Mouse (Mus musculus) brain, embryonic 14.5 days (tissue): Measurements from ENCODE around the gene Bloc1s3. TPM values are rescaled to one million over a fixed set of nuclear protein-coding genes. Genes with fewer than 3 reads are reported as not detected.
"Not testable (repeated sequence)": the region's sequence is repeated elsewhere in the genome, so short reads cannot be mapped to it uniquely, and the experiment has no call there.

Experiments
- DNase-seq: peaks from one replicate; pipeline ENCODE4 v3.0.0-alpha.2; 2011; ENCODE audit warnings: low read depth
- CTCF ChIP-seq: fragments of 200-500 bp; IDR thresholded peaks from 2 replicates; pipeline ENCODE4 v1.5.1; 2012; ENCODE audit warnings: inconsistent platforms, mild to moderate bottlenecking, moderate library complexity, borderline replicate concordance; ENCODE audit not compliant: insufficient read depth, insufficient read length; ENCODE audit errors: extremely low read depth
- POLR2A ChIP-seq: fragments of 200-500 bp; IDR thresholded peaks from 2 replicates; pipeline ENCODE4 v1.6.1; 2012; ENCODE audit warnings: mild to moderate bottlenecking, inconsistent platforms, borderline replicate concordance; ENCODE audit not compliant: poor library complexity, insufficient read depth, insufficient read length, severe bottlenecking; ENCODE audit errors: extremely low read depth
- polyA plus RNA-seq: library from polyadenylated mRNA; depleted of rRNA; stranded (reverse); fragments of >200 nt; gene quantifications from 2 replicates; pipeline ENCODE4 v1.2.3, GENCODE M21; 2012

Gene Bloc1s3
- polyA plus RNA-seq, 1 experiment = 11.2 TPM

DNA sequence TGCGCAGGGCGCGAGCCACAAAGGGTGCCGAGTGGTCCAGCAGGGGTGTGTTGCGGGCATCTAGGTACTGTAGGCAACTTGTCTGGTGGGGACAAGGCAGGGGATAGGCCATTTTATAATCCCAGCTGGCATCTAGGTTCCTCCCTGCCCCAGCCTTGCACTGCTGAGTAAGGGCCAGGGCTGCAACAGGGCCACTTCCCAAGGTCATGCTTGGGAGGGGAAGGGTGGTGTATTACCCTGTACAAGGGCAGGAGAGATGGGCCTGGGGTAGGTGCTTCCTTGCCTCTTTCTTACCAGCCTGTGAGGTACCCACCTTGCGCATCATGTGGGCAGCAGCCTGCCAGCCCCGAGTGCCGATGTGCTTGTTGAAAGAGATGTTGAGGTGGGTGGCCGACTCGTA is 26.5 kb upstream of the Bloc1s3 start:
- TF ChIP-seq POLR2A (no peak), CTCF (no peak)
- DNase-seq = no peak

- no peak for DNase-seq
- no peak for TF ChIP-seq POLR2A
- no peak for TF ChIP-seq CTCF
These were observed 24.1 kb upstream of the Bloc1s3 start for GRCm38 (mm10) chr7:19532240-19532639.

DNA sequence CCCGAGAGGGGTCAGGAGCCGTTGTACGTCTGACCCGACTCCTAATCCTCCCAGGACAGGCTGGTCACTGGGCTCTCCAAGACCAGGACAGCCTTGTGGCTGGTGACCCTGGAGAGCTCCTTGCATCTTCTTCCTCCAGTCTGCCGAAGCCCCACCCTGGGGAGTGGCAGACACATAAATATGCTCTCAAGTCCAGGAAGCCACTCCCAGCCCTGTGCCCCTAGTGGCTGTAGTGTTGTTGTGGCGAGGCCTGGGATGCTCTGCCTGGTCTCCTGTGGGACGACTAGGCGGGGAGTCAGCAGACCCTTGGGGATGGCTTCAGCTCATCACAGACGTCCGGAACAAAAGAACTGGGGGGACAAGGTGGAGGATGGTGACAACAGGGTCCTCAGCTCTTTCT is 22.9 kb upstream of the Bloc1s3 start:
- TF ChIP-seq CTCF (no peak), POLR2A (no peak)

GRCm38 (mm10) chr7:19525105-19525481 is 16.9 kb upstream of the Bloc1s3 start:
- DNase-seq = no peak
- no peak for TF ChIP-seq POLR2A
- no peak for TF ChIP-seq CTCF

More for the DNA sequence above, 22.9 kb upstream of the Bloc1s3 start:
- no peak for DNase-seq

DNA sequence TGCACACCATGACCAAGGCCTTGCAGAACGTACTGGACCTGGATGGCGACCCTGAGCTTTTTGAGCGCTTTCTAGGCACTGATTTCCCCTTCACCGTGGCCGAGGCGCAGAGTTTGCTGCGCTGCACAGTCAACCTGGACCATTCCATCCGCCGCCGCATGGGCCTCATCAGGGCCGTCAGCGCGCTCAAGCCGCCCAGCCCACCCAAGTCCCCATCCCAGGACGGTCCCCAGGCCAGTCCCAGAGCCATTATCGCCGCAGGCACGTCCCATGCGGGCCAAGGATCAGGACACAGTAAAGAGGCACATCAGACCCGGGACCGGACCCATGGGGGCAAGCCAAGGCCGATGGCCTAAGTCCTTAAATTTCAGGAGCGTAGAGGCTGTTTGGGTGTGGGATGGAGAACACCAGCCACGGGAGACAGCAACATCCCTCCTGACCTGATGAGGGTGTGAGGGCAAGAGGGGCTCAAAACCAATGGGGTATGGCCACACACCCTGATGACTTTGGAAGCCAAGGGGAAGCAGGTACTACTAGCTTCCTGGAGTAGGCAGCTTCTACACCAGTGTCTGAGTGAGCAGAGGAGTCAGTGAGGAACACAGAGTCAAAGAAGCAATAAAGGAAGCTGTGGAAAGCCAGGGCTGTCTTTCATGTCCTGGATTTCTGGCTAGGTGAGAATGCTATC is 16.4 kb upstream of the Bloc1s3 start:
- no peak for DNase-seq
- no peak for TF ChIP-seq CTCF
- no peak for TF ChIP-seq POLR2A

DNA sequence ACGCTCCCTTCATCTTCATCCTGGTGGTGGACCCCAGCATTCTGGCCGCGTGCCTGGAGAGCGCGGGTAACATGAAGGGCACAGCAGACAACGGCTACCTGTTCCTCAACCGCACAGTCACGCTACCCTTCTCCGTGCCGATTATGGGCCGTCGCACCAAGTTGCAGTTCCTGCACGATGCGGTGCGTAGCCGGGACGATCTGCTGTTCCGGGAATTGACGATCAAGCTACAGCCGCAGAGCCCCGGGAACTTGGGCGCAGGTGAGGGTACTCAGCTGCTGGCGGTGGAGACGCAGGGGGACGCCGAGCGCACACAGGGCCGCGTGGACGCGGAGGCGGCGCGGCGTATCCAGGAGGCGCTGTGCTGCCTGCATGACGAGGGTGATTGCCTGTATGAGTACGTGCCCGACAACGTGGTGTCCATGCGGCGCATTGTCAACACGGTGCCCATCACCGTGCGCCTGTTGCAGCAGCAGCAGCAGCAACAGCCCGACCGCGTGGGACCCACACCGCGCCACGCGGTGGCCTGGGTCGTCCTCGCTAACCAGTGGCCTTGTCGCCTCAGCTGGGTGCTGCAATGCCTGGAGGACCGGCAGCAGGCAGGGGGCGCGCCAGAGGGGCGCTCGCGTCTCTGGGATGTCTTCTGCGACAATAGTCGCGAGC is 15.7 kb upstream of the Bloc1s3 start:
- TF ChIP-seq CTCF (peak; percentile 64), POLR2A (no peak)
- peak; percentile 85 for DNase-seq

- DNase-seq = peak; percentile 33
- TF ChIP-seq CTCF = no peak
- no peak for TF ChIP-seq POLR2A
These were observed 15.0 kb upstream of the Bloc1s3 start for GRCm38 (mm10) chr7:19523017-19523756.

DNA sequence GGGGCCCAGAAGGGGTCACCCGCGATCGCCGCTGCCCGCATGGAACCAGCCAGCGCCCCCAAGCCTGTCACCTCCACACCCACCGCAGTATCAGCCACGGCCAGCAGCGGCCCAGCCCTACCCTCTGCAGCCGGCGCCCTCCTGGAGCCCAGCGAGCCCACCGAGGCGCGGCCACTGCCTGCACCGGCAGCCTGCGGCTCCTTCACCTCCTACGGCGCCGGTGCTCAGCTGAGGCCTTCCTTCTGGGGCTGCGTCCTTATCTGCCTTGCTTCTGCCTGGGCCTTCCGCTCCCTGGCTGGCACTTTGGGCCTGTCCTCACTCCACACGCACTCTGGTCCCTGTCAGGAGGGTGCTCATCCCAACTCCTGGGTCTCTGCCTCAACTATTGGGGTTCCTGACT is 11.9 kb upstream of the Bloc1s3 start:
- no peak for TF ChIP-seq CTCF
- TF ChIP-seq POLR2A = no peak
- DNase-seq = no peak

DNA sequence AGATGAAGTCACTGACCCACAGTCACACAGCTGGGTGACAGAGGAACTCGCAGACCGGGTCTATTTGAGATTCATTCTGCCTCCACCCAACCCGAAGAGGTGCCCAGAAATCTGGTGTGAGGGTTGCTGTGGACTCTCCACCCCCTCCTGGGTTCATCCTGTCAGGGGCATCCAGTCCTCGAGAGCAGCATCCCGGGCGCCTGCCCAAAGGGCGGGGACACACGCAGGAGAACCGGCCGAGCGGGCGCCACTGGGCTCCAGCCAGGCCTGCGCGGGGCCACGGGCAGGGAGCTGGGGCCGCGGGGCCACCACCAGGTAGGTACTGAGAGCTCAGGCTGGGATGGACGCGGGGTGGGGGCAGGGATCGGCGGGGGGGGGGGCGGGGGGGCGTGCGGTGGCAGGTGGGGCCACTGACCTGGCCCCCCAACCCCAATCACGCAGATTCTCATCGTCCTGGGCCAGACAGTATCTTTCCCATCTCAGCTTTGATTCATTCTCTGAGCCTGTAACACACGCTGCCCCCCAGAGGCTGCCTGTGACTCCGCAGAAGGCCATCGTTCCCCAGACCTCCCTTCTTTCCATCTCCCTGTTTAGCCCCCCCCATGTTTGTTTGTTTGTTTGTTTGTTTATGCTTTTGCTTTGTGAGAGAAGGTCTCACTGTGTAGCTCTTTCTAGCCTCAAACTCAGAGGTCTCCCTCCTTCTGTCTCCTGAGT is 9.6 kb upstream of the Bloc1s3 start, which contains the start of gene Nkpd1:
Nkpd1 (plus strand) TSS at position 187 of the 714 bp plus-strand sequence.
- DNase-seq = no peak
- no peak for TF ChIP-seq POLR2A
- peak; percentile 60 for TF ChIP-seq CTCF

DNA sequence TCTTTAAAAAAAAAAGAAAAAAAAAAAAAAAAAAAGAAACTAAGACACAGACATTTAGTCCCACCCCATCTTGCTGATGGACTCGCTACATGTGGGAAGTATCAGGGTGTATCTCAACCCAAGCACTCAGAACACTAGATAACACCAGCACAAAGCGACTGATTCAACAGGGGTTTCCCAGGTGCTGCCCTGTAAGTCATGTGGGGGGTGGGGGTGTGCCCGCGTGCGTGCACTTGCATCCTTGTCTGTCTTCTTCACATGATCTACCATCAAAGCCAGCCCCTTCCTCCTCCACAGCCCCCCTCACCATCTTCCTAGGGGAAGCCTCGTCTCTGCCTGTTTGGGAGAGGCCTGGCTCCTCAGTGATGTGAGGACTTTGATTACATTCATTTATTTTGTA is 4.2 kb upstream of the Bloc1s3 start:
- TF ChIP-seq POLR2A (no peak), CTCF (no peak)

DNA sequence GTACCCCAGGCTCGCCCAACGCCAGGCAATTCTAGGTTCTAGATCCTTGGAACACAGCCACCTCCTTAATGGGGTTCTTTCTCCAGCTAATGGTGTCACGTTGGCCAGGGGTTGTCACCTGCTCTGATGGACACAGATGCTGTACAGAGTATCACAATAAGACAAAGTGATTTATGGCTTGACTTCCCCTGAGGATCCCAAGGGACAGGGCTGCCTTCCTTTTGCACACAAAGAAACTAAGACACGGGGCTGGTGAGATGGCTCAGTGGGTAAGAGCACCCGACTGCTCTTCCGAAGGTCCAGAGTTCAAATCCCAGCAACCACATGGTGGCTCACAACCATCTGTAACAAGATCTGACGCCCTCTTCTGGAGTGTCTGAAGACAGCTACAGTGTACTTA is 3.8 kb upstream of the Bloc1s3 start:
- not testable (repeated sequence) for DNase-seq

More for the DNA sequence above, 4.2 kb upstream of the Bloc1s3 start:
- no peak for DNase-seq
